Mouse (Mus musculus): Measurements from ENCODE around the gene Kif27. TPM values are rescaled to one million over a fixed set of nuclear protein-coding genes. Genes with fewer than 3 reads are reported as not detected.

The Kif27 gene
- total and polyA plus RNA-seq, 3 experiments = 0.13 to 0.42 TPM; not detected in 1

- H3K4me1 ChIP-seq (ENCODE audit: control insufficient read depth in 1 of 2, insufficient read depth in 2 of 2, low read length in 2 of 2) = peaks cover 14 to 18% of the 10 kb centered on the region in 2 experiments
- DNase-seq (ENCODE audit: low read depth, low spot score) = no peak
- H3K36me3 ChIP-seq (ENCODE audit: control insufficient read depth in 1 of 2, insufficient read depth in 2 of 2, low read length in 2 of 2) = peaks cover 0 to 21% of the 10 kb centered on the region in 2 experiments; a peak in 2 of 4 replicates
- H3K79me2 ChIP-seq (ENCODE audit: control insufficient read depth, insufficient read depth, low read length, poor library complexity) = no peaks in the 10 kb centered on the region
- H3K27me3 ChIP-seq (ENCODE audit: control insufficient read depth in 1 of 2, insufficient read depth in 2 of 2, low read length in 2 of 2) = peaks cover 0 to 2% of the 10 kb centered on the region in 2 experiments; a peak in 1 of 4 replicates
- H3K9me3 ChIP-seq (replicated peaks; ENCODE audit: insufficient read depth, low read length) = no peaks in the 10 kb centered on the region
- H3K9ac ChIP-seq (ENCODE audit: control insufficient read depth, low read depth, low read length, poor library complexity, severe bottlenecking) = no peak overlapping the region
- no peak for TF ChIP-seq TCF12 (IDR thresholded peaks at IDR 0.05; ENCODE audit: low read depth, low read length)
- no peak for TF ChIP-seq UBTF (IDR thresholded peaks at IDR 0.05; ENCODE audit: borderline replicate concordance, insufficient read depth, low read depth, low read length)
- TF ChIP-seq MAFK (IDR thresholded peaks at IDR 0.05; ENCODE audit: borderline replicate concordance, low read depth, low read length) = no peak
- no peak for TF ChIP-seq CHD2 (IDR thresholded peaks at IDR 0.05; ENCODE audit: low read length)
- TF ChIP-seq ETS1 (IDR thresholded peaks at IDR 0.05; ENCODE audit: low read depth, low read length) = no peak
- TF ChIP-seq MAX (IDR thresholded peaks at IDR 0.05; ENCODE audit: low read length) = no peak
- TF ChIP-seq ZKSCAN1 (IDR thresholded peaks at IDR 0.05; ENCODE audit: low read depth, low read length) = no peak
- TF ChIP-seq MXI1 (IDR thresholded peaks at IDR 0.05; ENCODE audit: low read depth, low read length) = no peak
- TF ChIP-seq POLR2AphosphoS5 (IDR thresholded peaks at IDR 0.05; ENCODE audit: borderline replicate concordance, low read depth, low read length) = no peak
- no peak for TF ChIP-seq SMC3 (IDR thresholded peaks at IDR 0.05; ENCODE audit: low read depth, low read length)
- no peak for TF ChIP-seq HCFC1 (IDR thresholded peaks at IDR 0.05; ENCODE audit: low read depth, low read length)
- no peak for TF ChIP-seq E2F4 (IDR thresholded peaks at IDR 0.05; ENCODE audit: borderline replicate concordance, low read depth, low read length)
- no peak for TF ChIP-seq JUND (IDR thresholded peaks at IDR 0.05; ENCODE audit: low read depth, low read length)
- no peak for TF ChIP-seq ZC3H11A (IDR thresholded peaks at IDR 0.05; ENCODE audit: low read depth, low read length)
- no peak overlapping the region for H3K4me3 ChIP-seq (ENCODE audit: control insufficient read depth in 1 of 2, insufficient read depth in 1 of 2, low read depth in 2 of 2, low read length in 2 of 2)
- no peak overlapping the region for H3K27ac ChIP-seq (ENCODE audit: control insufficient read depth, low read depth, low read length)
These were observed 41.2 kb downstream of the Kif27 start for GRCm38 (mm10) chr13:58317768-58318167.

- Histone ChIP-seq H3K27me3 (ENCODE audit: control insufficient read depth in 1 of 2, insufficient read depth in 2 of 2, low read length in 2 of 2) (no peaks in the 10 kb centered on the region), H3K27ac (ENCODE audit: control insufficient read depth, low read depth, low read length) (peak overlapping the region; percentile 25; the same call in 1 of the 2 replicates), H3K9me3 (replicated peaks; ENCODE audit: insufficient read depth, low read length) (no peaks in the 10 kb centered on the region), H3K4me3 (ENCODE audit: control insufficient read depth in 1 of 2, insufficient read depth in 1 of 2, low read depth in 2 of 2, low read length in 2 of 2) (no peak overlapping the region), H3K36me3 (ENCODE audit: control insufficient read depth in 1 of 2, insufficient read depth in 2 of 2, low read length in 2 of 2) (peaks cover 0 to 21% of the 10 kb centered on the region in 2 experiments; a peak in 2 of 4 replicates), H3K79me2 (ENCODE audit: control insufficient read depth, insufficient read depth, low read length, poor library complexity) (no peaks in the 10 kb centered on the region), H3K4me1 (ENCODE audit: control insufficient read depth in 1 of 2, insufficient read depth in 2 of 2, low read length in 2 of 2) (peaks cover 14 to 18% of the 10 kb centered on the region in 2 experiments), H3K9ac (ENCODE audit: control insufficient read depth, low read depth, low read length, poor library complexity, severe bottlenecking) (no peak overlapping the region)
- DNase-seq (ENCODE audit: low read depth, low spot score) = peak; percentile 88
- TF ChIP-seq TBP (IDR thresholded peaks at IDR 0.05; ENCODE audit: low read depth, low read length) (no peak), KAT2A (conservative IDR thresholded peaks at IDR 0.05; ENCODE audit: low read depth, low read length) (no peak), NELFE (IDR thresholded peaks at IDR 0.05; ENCODE audit: low read depth, low read length) (no peak), ZMIZ1 (IDR thresholded peaks at IDR 0.05; ENCODE audit: low read depth, low read length) (no peak), GATA1 (IDR thresholded peaks at IDR 0.05; ENCODE audit: low read depth, low read length) (peak; percentile 92), RAD21 (IDR thresholded peaks at IDR 0.05; ENCODE audit: low read depth, low read length) (peak; percentile 48), TCF12 (IDR thresholded peaks at IDR 0.05; ENCODE audit: low read depth, low read length) (peak; percentile 93), CHD1 (IDR thresholded peaks at IDR 0.05; ENCODE audit: low read depth, low read length) (no peak), CHD2 (IDR thresholded peaks at IDR 0.05; ENCODE audit: low read length) (no peak), POLR2A (IDR thresholded peaks at IDR 0.05; ENCODE audit: control insufficient read depth in 1 of 2, insufficient read depth in 1 of 2, low read depth in 1 of 2, low read length in 2 of 2, poor library complexity in 1 of 2) (no peak), TAL1 (IDR thresholded peaks at IDR 0.05; ENCODE audit: low read length) (peak; percentile 82), USF1 (IDR thresholded peaks at IDR 0.05; ENCODE audit: low read depth, low read length) (no peak), ELF1 (IDR thresholded peaks at IDR 0.05; ENCODE audit: low read depth, low read length) (0 out of 2 replicates have a peak, but pooled peaks have one; percentile 8), ZKSCAN1 (IDR thresholded peaks at IDR 0.05; ENCODE audit: low read depth, low read length) (no peak), ETS1 (IDR thresholded peaks at IDR 0.05; ENCODE audit: low read depth, low read length) (peak; percentile 96), USF2 (IDR thresholded peaks at IDR 0.05; ENCODE audit: borderline replicate concordance in 1 of 2, insufficient read depth in 1 of 2, low read depth in 1 of 2, low read length in 2 of 2) (no peak), MXI1 (IDR thresholded peaks at IDR 0.05; ENCODE audit: low read depth, low read length) (peak; percentile 51; the same call in 1 of the 2 replicates), EP300 (IDR thresholded peaks at IDR 0.05; ENCODE audit: low read depth in 1 of 2, low read length in 2 of 2) (peak; percentile 95 to 98), HCFC1 (IDR thresholded peaks at IDR 0.05; ENCODE audit: low read depth, low read length) (peak; percentile 32; the same call in 1 of the 2 replicates), SIN3A (IDR thresholded peaks at IDR 0.05; ENCODE audit: low read length) (peak; percentile 84), ZNF384 (IDR thresholded peaks at IDR 0.05; ENCODE audit: low read depth, low read length) (no peak), MAZ (IDR thresholded peaks at IDR 0.05; ENCODE audit: low read depth, low read length) (no peak), MYB (IDR thresholded peaks at IDR 0.05; ENCODE audit: low read depth, low read length) (peak; percentile 90), UBTF (IDR thresholded peaks at IDR 0.05; ENCODE audit: borderline replicate concordance, insufficient read depth, low read depth, low read length) (no peak)
These were observed 43.9 kb downstream of the Kif27 start for GRCm38 (mm10) chr13:58314991-58315390.
